Mouse (Mus musculus) testis, adult 2 months (tissue): ENCODE results near the gene Pex14.

ENCODE experiments used
- CTCF ChIP-seq: fragments of 200-500 bp; IDR thresholded peaks from 2 replicates; pipeline ENCODE4 v1.5.1; 2012; ENCODE audit warnings: low read depth, mild to moderate bottlenecking, inconsistent platforms, low read length, moderate library complexity; ENCODE audit not compliant: control insufficient read depth, insufficient read depth, insufficient replicate concordance
- POLR2A ChIP-seq: fragments of 200-500 bp; IDR thresholded peaks from 2 replicates; pipeline ENCODE4 v1.6.1; 2012; ENCODE audit warnings: low read depth, mild to moderate bottlenecking, inconsistent platforms, low read length, moderate library complexity; ENCODE audit not compliant: control insufficient read depth

DNA sequence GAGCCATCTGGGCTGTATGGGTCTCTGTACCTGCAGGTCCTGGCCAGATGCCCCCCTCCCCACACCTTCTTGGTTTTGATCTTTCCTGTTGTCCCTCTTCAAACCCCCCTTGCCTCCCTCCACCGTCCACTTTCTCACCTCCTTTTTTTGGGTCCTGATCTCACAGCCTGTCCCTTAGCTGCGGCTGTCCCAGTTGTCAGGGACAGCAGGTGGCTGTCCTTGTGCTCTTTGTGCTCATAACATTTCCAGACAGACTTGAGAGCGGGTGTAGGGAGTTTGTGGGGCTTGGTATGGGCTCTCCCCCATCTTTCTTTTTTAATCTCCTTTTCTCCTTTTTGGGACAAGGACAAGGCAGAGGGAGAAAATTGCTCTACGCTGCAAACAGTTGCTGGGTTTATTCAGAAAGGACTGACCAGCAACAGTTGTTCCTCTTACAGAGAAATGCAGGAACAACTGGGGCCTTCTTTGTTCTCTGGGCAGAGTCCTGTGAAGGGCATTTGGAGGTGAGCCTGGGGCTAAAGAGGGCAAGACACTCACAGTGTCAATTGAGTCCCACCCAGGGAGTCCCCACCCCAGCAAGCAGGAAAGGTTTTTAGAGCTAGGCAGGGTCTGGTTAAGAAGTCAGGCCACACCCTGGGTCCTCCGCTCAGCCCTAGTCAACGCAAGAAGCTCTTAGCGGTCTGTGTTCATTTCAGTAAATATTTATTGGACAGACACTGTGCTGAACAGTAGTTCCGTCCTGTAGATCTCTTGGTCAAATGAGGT lies 186.7 kb downstream of the Pex14 start:
- no peak for TF ChIP-seq POLR2A
- no peak for TF ChIP-seq CTCF
